Mouse (Mus musculus): ENCODE results near the gene Slc4a1ap.

DNA sequence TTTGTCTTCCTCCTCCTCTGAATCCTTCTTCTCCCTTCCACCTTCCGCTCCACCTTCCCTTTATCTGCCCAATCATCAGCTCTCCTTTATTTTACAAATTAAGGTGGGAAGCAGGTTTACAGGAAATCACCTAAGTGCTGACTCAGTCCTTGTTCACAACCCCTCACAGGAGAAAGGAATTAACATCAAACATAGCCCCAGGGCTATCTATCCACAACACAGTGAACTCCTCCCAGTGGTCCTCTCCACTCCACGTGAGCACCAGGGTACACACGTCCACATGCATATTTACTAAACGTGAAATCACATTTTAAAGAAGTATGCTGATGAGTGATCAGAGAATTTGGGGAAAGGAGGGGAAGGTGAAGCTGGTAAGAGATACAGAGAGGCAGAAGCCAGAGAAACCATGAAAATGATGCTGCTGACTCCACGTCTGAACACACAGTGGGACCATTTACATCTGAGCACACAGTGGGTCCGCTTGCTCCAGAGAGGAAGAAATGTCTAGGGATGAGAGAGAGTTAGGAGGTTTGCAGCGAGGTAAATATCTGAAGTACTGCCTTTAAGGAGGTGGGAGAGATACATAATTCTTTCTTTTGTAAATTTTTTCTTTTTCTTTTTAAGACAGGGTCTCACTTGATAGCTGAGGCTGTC is 37.6 kb upstream of the Slc4a1ap start:
- no peak for TF ChIP-seq CTCF (IDR thresholded peaks at IDR 0.05; ENCODE audit: borderline replicate concordance, insufficient read depth, low read length)
- TF ChIP-seq POLR2A (IDR thresholded peaks at IDR 0.05; ENCODE audit: low read depth, low read length) = no peak

All from embryonic fibroblast, embryonic 13.5 days (primary cell).